Mouse (Mus musculus) adrenal gland (tissue): Measurements from ENCODE around the gene Crx.
"Not testable (repeated sequence)": the region's sequence is repeated elsewhere in the genome, so short reads cannot be mapped to it uniquely, and the experiment has no call there.

Source experiments
- intact Hi-C: fragments of 180-260 bp; cut with DNase I; formaldehyde crosslinking; loops from one replicate; pipeline ENCODE4 v1.15.1; 2025
- long read RNA-seq, 2 experiments: library from polyadenylated mRNA; unstranded; transcript quantifications; one replicate each; pipeline ENCODE4 v2.0.0; 2020; ENCODE audit warnings: borderline replicate concordance in 1 of 2; ENCODE audit not compliant: insufficient replicate concordance in 1 of 2

Crx gene
- long read RNA-seq, experiment 1 = 0 reads
- long read RNA-seq, experiment 2 = 0 reads

GRCm38 (mm10) chr7:15879756-15880155 is at the start of gene Crx:
Crx (minus strand) TSS chr7:15879968.
- intact Hi-C loops = no loop called here

- intact Hi-C loops = no loop called here
Measured at GRCm38 (mm10) chr7:15922220-15922773, 42.5 kb upstream of the Crx start, which contains the start of gene Selenow. Selenow (minus strand) TSS chr7:15922402.

GRCm38 (mm10) chr7:15921796-15922195 is 42.0 kb upstream of the Crx start:
- intact Hi-C loops = no loop called here

GRCm38 (mm10) chr7:15920645-15921190 is 41.0 kb upstream of the Crx start:
- intact Hi-C loops = no loop called here

- intact Hi-C loops = no loop called here
Measured at GRCm38 (mm10) chr7:15919947-15920346, 40.2 kb upstream of the Crx start.

GRCm38 (mm10) chr7:15918371-15918770 is 38.6 kb upstream of the Crx start:
- intact Hi-C loops = no loop called here

GRCm38 (mm10) chr7:15916996-15917395 is 37.2 kb upstream of the Crx start:
- intact Hi-C loops = no loop called here

GRCm38 (mm10) chr7:15916134-15916723 is 36.5 kb upstream of the Crx start:
- intact Hi-C loops = no loop called here

- intact Hi-C loops = not testable (repeated sequence)
Measured at GRCm38 (mm10) chr7:15915695-15916094, 35.9 kb upstream of the Crx start.

GRCm38 (mm10) chr7:15914751-15915150 is 35.0 kb upstream of the Crx start:
- intact Hi-C loops = loop anchor here (5.0 kb wide), 1 partner anchor 57 kb away; no protein-coding TSS in a partner anchor

GRCm38 (mm10) chr7:15914252-15914651 is 34.5 kb upstream of the Crx start:
- intact Hi-C loops = loop anchor here (5.0 kb wide), 1 partner anchor 57 kb away; no protein-coding TSS in a partner anchor

GRCm38 (mm10) chr7:15912183-15912582 is 32.4 kb upstream of the Crx start:
- intact Hi-C loops = loop anchor here (5.0 kb wide), 1 partner anchor 55 kb away; no protein-coding TSS in a partner anchor

- intact Hi-C loops = loop anchor here (5.0 kb wide), 1 partner anchor 53 kb away; no protein-coding TSS in a partner anchor
Measured at GRCm38 (mm10) chr7:15910521-15910920, 30.8 kb upstream of the Crx start.

GRCm38 (mm10) chr7:15907971-15908590 is 28.3 kb upstream of the Crx start:
- intact Hi-C loops = no loop called here

- intact Hi-C loops = no loop called here
Measured at GRCm38 (mm10) chr7:15906602-15907001, 26.8 kb upstream of the Crx start.

GRCm38 (mm10) chr7:15905861-15906260 is 26.1 kb upstream of the Crx start:
- intact Hi-C loops = loop anchor here (1.0 kb wide), 1 partner anchor 12 kb away; no protein-coding TSS in a partner anchor

- intact Hi-C loops = no loop called here
Measured at GRCm38 (mm10) chr7:15901366-15902048, 21.7 kb upstream of the Crx start.

- intact Hi-C loops = loop anchor here (1.0 kb wide), 1 partner anchor 11 kb away; no protein-coding TSS in a partner anchor
Measured at GRCm38 (mm10) chr7:15894251-15894650, 14.5 kb upstream of the Crx start.

GRCm38 (mm10) chr7:15884127-15884526 is 4.4 kb upstream of the Crx start:
- intact Hi-C loops = no loop called here

- intact Hi-C loops = no loop called here
Measured at GRCm38 (mm10) chr7:15882317-15882716, 2.5 kb upstream of the Crx start, which contains the start of gene Crxos. Crxos (plus strand) TSS chr7:15882617.

- intact Hi-C loops = no loop called here
Measured at GRCm38 (mm10) chr7:15881831-15882230, 2.1 kb upstream of the Crx start.
